Mouse (Mus musculus) right cerebral cortex, postnatal 14 days (tissue): Measurements from ENCODE around the gene Ncbp1.
A peak's percentile ranks its signal among the peaks of the same experiment; 100 is the strongest.

Experiments
- DNase-seq: peaks from one replicate; pipeline ENCODE4 v3.0.0; 2022

The Ncbp1 gene

GRCm38 (mm10) chr4:46202562-46203126 lies 64.2 kb downstream of the Ncbp1 start:
- DNase-seq: peak; percentile 16

- DNase-seq: no peak
Measured at GRCm38 (mm10) chr4:46221090-46221489, 82.7 kb downstream of the Ncbp1 start.
